Mouse (Mus musculus) CD4-positive naive resting alpha-beta T cell, adult 57 days (primary cell): ENCODE measurements around the gene Tm4sf4. TPM values are rescaled to one million over a fixed set of nuclear protein-coding genes. Genes with fewer than 3 reads are reported as not detected.

Source experiments
- total RNA-seq: library from RNA; stranded (reverse); gene quantifications from one replicate; pipeline ENCODE4 v1.2.4, GENCODE M21; 2023

Gene Tm4sf4
- not detected for total RNA-seq

GRCm38 (mm10) chr3:57425089-57425730, at the start of gene Tm4sf4:
Tm4sf4 (plus strand) TSS chr3:57425314.

Other genes starting within 250 kb of the Tm4sf4 start
- gene Tm4sf1, start 123.3 kb upstream of the Tm4sf4 start, total RNA-seq, result 2.6 TPM
- 0.33 TPM for gene Wwtr1, start 150.6 kb downstream of the Tm4sf4 start, total RNA-seq
- gene Commd2, start 226.4 kb downstream of the Tm4sf4 start, total RNA-seq, result 20.4 TPM